Mouse (Mus musculus) lung, postnatal 0 days (tissue): ENCODE measurements around the gene Slc22a20.

Experiments used
- CTCF ChIP-seq: IDR thresholded peaks from 2 replicates; pipeline ENCODE4 v1.5.1; 2016; ENCODE audit warnings: antibody characterized with exemption, mild to moderate bottlenecking
- EP300 ChIP-seq: IDR thresholded peaks from 2 replicates; pipeline ENCODE4 v1.6.1; 2016; ENCODE audit warnings: antibody characterized with exemption, mild to moderate bottlenecking, control low read depth

- TF ChIP-seq CTCF, result no peak
- no peak for TF ChIP-seq EP300
Observed at GRCm38 (mm10) chr19:5977717-5978116, 8.2 kb downstream of the Slc22a20 start.
